Mouse (Mus musculus): ENCODE results near the gene Prr23a1. TPM values are rescaled to one million over a fixed set of nuclear protein-coding genes. Genes with fewer than 3 reads are reported as not detected.
"Not testable (repeated sequence)": the region's sequence is repeated elsewhere in the genome, so short reads cannot be mapped to it uniquely, and the experiment has no call there.

Gene Prr23a1
- not detected in 2 replicates for polyA plus RNA-seq (2014; fragmentation: Nextera tagmentation; extraction: Ambion mirVana)

DNA sequence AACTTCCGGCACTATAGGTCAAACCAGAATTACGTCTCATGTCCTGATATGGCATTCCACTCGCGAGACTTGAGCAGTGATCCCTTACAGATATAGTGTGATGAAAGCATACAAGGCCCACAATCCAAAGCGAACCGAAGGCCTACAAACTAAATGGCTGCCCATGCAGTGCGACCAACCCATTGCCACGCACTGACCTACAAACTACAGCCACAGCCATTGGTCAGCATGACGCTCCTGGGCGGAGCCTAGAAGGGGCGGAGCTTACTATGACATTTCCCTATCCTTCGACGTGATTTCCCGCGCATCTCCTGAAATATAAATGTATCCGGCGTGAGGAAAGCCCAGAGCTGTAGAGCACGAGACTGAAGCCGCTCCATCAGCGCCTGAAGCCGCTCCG lies at the start of gene Prr23a1:
Prr23a1 (plus strand) TSS at position 387 of the 400 bp plus-strand sequence.
- WGBS: 48% methylated on average over 22 of the region's 22 CpGs
- Histone ChIP-seq H3K4me1 (ENCODE audit: insufficient read depth) (no peaks in the 10 kb centered on the region), H3K4me3 (ENCODE audit: low read depth, low read length) (no peak within 1 kb of the TSS), H3K4me2 (peak within 1 kb of the TSS; percentile 31; the same call in 1 of the 2 replicates), H3K36me3 (ENCODE audit: insufficient read depth) (no peaks in the 10 kb centered on the region), H3K9me3 (ENCODE audit: low read depth, low read length) (no peaks in the 10 kb centered on the region), H3K9ac (no peak within 1 kb of the TSS), H3K27me3 (ENCODE audit: insufficient read depth, low read length) (no peaks in the 10 kb centered on the region), H3K27ac (ENCODE audit: low read depth) (no peak within 1 kb of the TSS)
- TF ChIP-seq CTCF (IDR thresholded peaks at IDR 0.05; ENCODE audit: low read depth): no peak
- ATAC-seq (ENCODE audit: insufficient read depth) (no peak), DNase-seq (no peak)

DNA sequence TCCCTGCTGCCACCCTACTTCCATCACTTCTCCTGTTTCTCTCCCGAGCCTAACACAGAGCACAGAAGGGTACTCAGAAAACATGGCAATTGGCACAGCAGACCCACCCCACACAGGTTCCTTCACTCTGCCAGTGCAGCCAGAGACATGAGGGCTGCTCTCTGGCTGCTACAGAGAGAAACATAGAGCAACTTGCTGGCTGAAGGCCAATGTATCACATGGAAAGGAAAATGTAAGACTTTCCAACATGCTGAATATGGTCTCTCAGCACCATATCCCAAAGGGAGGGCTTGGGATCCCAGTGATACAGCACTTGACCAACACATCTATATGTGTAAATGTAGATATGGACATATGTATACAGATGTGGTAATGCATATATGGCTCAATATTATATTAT lies 43.3 kb upstream of the Prr23a1 start:
- H3K4me1 ChIP-seq (ENCODE audit: insufficient read depth): no peaks in the 10 kb centered on the region
- H3K27me3 ChIP-seq (ENCODE audit: insufficient read depth, low read length): no peaks in the 10 kb centered on the region
- no peak overlapping the region for H3K27ac ChIP-seq (ENCODE audit: low read depth)
- ATAC-seq (ENCODE audit: insufficient read depth) (no peak), DNase-seq (peak; percentile 51)
- no peaks in the 10 kb centered on the region for H3K36me3 ChIP-seq (ENCODE audit: insufficient read depth)
- WGBS: 74% methylated on average over 1 of the region's 1 CpGs
- H3K4me3 ChIP-seq (ENCODE audit: low read depth, low read length): no peak overlapping the region
- no peak overlapping the region for H3K9ac ChIP-seq
- TF ChIP-seq CTCF (IDR thresholded peaks at IDR 0.05; ENCODE audit: low read depth): no peak
- no peak overlapping the region for H3K4me2 ChIP-seq
- no peaks in the 10 kb centered on the region for H3K9me3 ChIP-seq (ENCODE audit: low read depth, low read length)

DNA sequence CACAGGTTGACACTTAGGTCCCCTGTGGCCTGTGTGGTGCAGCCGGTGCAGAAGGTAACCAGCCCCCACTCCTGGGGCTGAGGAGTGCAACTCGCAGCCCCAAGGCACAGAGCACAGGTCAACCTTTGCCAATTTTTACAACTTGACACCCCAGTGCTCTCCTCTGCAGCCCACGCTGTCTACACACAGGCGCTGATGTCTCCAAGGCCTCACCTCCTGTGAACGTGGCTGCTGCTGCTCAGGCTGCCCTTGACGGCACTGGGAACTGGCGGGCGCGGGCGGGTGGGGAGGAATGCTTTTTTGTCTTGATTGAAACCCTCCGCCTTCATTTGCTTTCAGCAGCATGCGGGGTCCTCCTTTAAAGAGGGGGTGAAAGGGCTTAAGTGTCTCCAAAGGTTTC lies 38.3 kb upstream of the Prr23a1 start:
- no peak overlapping the region for H3K27ac ChIP-seq (ENCODE audit: low read depth)
- no peak overlapping the region for H3K4me3 ChIP-seq (ENCODE audit: low read depth, low read length)
- no peaks in the 10 kb centered on the region for H3K36me3 ChIP-seq (ENCODE audit: insufficient read depth)
- no peaks in the 10 kb centered on the region for H3K4me1 ChIP-seq (ENCODE audit: insufficient read depth)
- DNase-seq: no peak
- no peaks in the 10 kb centered on the region for H3K27me3 ChIP-seq (ENCODE audit: insufficient read depth, low read length)
- no peak for TF ChIP-seq CTCF (IDR thresholded peaks at IDR 0.05; ENCODE audit: low read depth)
- H3K9me3 ChIP-seq (ENCODE audit: low read depth, low read length): no peaks in the 10 kb centered on the region
- H3K4me2 ChIP-seq: no peak overlapping the region
- WGBS: 62% methylated on average over 12 of the region's 12 CpGs
- no peak for ATAC-seq (ENCODE audit: insufficient read depth)
- no peak overlapping the region for H3K9ac ChIP-seq

GRCm38 (mm10) chr9:98805511-98805910 lies 36.8 kb upstream of the Prr23a1 start:
- peak; percentile 15 for DNase-seq
- Histone ChIP-seq H3K27me3 (ENCODE audit: insufficient read depth, low read length) (no peaks in the 10 kb centered on the region), H3K9me3 (ENCODE audit: low read depth, low read length) (no peaks in the 10 kb centered on the region), H3K4me2 (no peak overlapping the region), H3K4me1 (ENCODE audit: insufficient read depth) (no peaks in the 10 kb centered on the region), H3K9ac (no peak overlapping the region), H3K27ac (ENCODE audit: low read depth) (no peak overlapping the region), H3K36me3 (ENCODE audit: insufficient read depth) (no peaks in the 10 kb centered on the region), H3K4me3 (ENCODE audit: low read depth, low read length) (no peak overlapping the region)
- ATAC-seq (ENCODE audit: insufficient read depth): no peak
- WGBS: 37% methylated on average over 15 of the region's 15 CpGs
- TF ChIP-seq CTCF (IDR thresholded peaks at IDR 0.05; ENCODE audit: low read depth): no peak

GRCm38 (mm10) chr9:98805934-98806333 lies 36.4 kb upstream of the Prr23a1 start:
- H3K4me3 ChIP-seq (ENCODE audit: low read depth, low read length): no peak overlapping the region
- no peak for TF ChIP-seq CTCF (IDR thresholded peaks at IDR 0.05; ENCODE audit: low read depth)
- ATAC-seq (ENCODE audit: insufficient read depth) (no peak), DNase-seq (no peak)
- H3K4me1 ChIP-seq (ENCODE audit: insufficient read depth): no peaks in the 10 kb centered on the region
- 59% methylated on average over 3 of the region's 3 CpGs for WGBS
- H3K27ac ChIP-seq (ENCODE audit: low read depth): no peak overlapping the region
- H3K27me3 ChIP-seq (ENCODE audit: insufficient read depth, low read length): no peaks in the 10 kb centered on the region
- H3K9me3 ChIP-seq (ENCODE audit: low read depth, low read length): no peaks in the 10 kb centered on the region
- H3K4me2 ChIP-seq: no peak overlapping the region
- no peak overlapping the region for H3K9ac ChIP-seq
- no peaks in the 10 kb centered on the region for H3K36me3 ChIP-seq (ENCODE audit: insufficient read depth)

DNA sequence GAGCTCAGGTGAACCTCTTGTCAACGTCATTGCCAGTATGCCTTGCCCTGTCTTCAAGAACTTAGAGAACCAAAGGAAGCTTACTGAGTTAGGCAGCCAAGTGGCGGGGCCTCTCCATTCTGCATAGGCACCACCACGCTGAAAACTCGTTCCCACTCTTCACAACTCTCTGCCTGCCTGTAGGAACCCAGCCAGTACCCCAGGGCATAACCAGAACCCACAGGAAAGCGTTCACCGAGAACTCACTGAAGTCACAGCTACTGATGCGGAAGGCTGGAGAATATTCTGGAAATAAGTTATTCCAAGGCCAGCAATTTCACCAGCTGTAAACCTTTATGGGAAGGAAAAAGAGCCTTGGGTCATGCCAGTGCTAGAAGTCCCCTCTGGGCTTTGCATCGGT lies 34.7 kb upstream of the Prr23a1 start:
- Histone ChIP-seq H3K4me1 (ENCODE audit: insufficient read depth) (no peaks in the 10 kb centered on the region), H3K27ac (ENCODE audit: low read depth) (no peak overlapping the region), H3K9me3 (ENCODE audit: low read depth, low read length) (no peaks in the 10 kb centered on the region), H3K4me2 (no peak overlapping the region), H3K4me3 (ENCODE audit: low read depth, low read length) (no peak overlapping the region), H3K27me3 (ENCODE audit: insufficient read depth, low read length) (no peaks in the 10 kb centered on the region), H3K36me3 (ENCODE audit: insufficient read depth) (no peaks in the 10 kb centered on the region), H3K9ac (no peak overlapping the region)
- TF ChIP-seq CTCF (IDR thresholded peaks at IDR 0.05; ENCODE audit: low read depth): no peak
- WGBS: 81% methylated on average over 8 of the region's 8 CpGs
- ATAC-seq (ENCODE audit: insufficient read depth) (no peak), DNase-seq (no peak)

- not testable (repeated sequence) for H3K27ac ChIP-seq (ENCODE audit: low read depth); H3K36me3 ChIP-seq (ENCODE audit: insufficient read depth); H3K9ac ChIP-seq; H3K4me2 ChIP-seq; H3K4me1 ChIP-seq (ENCODE audit: insufficient read depth); ATAC-seq (ENCODE audit: insufficient read depth); H3K9me3 ChIP-seq (ENCODE audit: low read depth, low read length); H3K4me3 ChIP-seq (ENCODE audit: low read depth, low read length); H3K27me3 ChIP-seq (ENCODE audit: insufficient read depth, low read length)
- WGBS: 65% methylated on average over 2 of the region's 2 CpGs
- peak; percentile 70 for TF ChIP-seq CTCF (IDR thresholded peaks at IDR 0.05; ENCODE audit: low read depth)
- DNase-seq: peak; percentile 83
Observed at GRCm38 (mm10) chr9:98809526-98809925, 32.8 kb upstream of the Prr23a1 start.

- Histone ChIP-seq H3K9me3 (ENCODE audit: low read depth, low read length) (no peaks in the 10 kb centered on the region), H3K4me2 (no peak overlapping the region), H3K27me3 (ENCODE audit: insufficient read depth, low read length) (no peaks in the 10 kb centered on the region), H3K4me3 (ENCODE audit: low read depth, low read length) (no peak overlapping the region), H3K36me3 (ENCODE audit: insufficient read depth) (no peaks in the 10 kb centered on the region), H3K27ac (ENCODE audit: low read depth) (no peak overlapping the region), H3K4me1 (ENCODE audit: insufficient read depth) (no peaks in the 10 kb centered on the region), H3K9ac (no peak overlapping the region)
- no peak for TF ChIP-seq CTCF (IDR thresholded peaks at IDR 0.05; ENCODE audit: low read depth)
- WGBS: 63% methylated on average over 3 of the region's 3 CpGs
- DNase-seq (no peak), ATAC-seq (ENCODE audit: insufficient read depth) (no peak)
Observed at GRCm38 (mm10) chr9:98816066-98816465, 26.2 kb upstream of the Prr23a1 start.

All from lung, embryonic 14.5 days (tissue).